Mouse (Mus musculus) midbrain, postnatal 0 days (tissue): ENCODE data around the gene Chic2. TPM values are rescaled to one million over a fixed set of nuclear protein-coding genes. Genes with fewer than 3 reads are reported as not detected.

Source experiments
- ATAC-seq: fragments of 200-750 bp; cut with Nextera tagmentation; 2 replicates; pipeline ENCODE4 v1.8.0; 2017; ENCODE audit warnings: moderate number of reproducible peaks, mild to moderate bottlenecking, moderate TSS enrichment, moderate library complexity; ENCODE audit not compliant: low FRiP score
- DNase-seq: peaks from one replicate; pipeline ENCODE4 v3.0.0-alpha.2; 2015; ENCODE audit warnings: low spot score
- H3K27ac ChIP-seq: fragments of 300-500 bp; sonication (generic); 2 replicates; pipeline ENCODE4 v1.5.1; 2014; ENCODE audit warnings: low read depth, mild to moderate bottlenecking, low read length, mixed read lengths
- H3K27me3 ChIP-seq: fragments of 300-500 bp; sonication (generic); 2 replicates; pipeline ENCODE4 v1.6.1; 2014; ENCODE audit warnings: low read length, control low read depth, mixed read lengths; ENCODE audit not compliant: insufficient read depth
- H3K36me3 ChIP-seq: fragments of 300-500 bp; sonication (generic); 2 replicates; pipeline ENCODE4 v1.6.1; 2014; ENCODE audit warnings: low read length, control low read depth, mixed read lengths; ENCODE audit not compliant: insufficient read depth
- H3K4me1 ChIP-seq: fragments of 300-500 bp; sonication (generic); 2 replicates; pipeline ENCODE4 v1.6.1; 2014; ENCODE audit warnings: mild to moderate bottlenecking, control low read depth, antibody characterized with exemption, low read length, mixed read lengths; ENCODE audit not compliant: insufficient read depth
- H3K4me2 ChIP-seq: fragments of 300-500 bp; sonication (generic); 2 replicates; pipeline ENCODE4 v1.6.1; 2014; ENCODE audit warnings: low read depth, mild to moderate bottlenecking, low read length, mixed read lengths; ENCODE audit not compliant: poor library complexity, severe bottlenecking
- H3K4me3 ChIP-seq: fragments of 300-500 bp; sonication (generic); 2 replicates; pipeline ENCODE4 v1.5.1; 2014; ENCODE audit warnings: low read depth, mild to moderate bottlenecking, low read length, moderate library complexity
- H3K9ac ChIP-seq: fragments of 300-500 bp; sonication (generic); replicated peaks from 2 replicates; pipeline ENCODE4 v1.6.1; 2014; ENCODE audit warnings: mild to moderate bottlenecking, low read length, moderate library complexity, mixed read lengths; ENCODE audit not compliant: poor library complexity, severe bottlenecking
- H3K9me3 ChIP-seq: fragments of 300-500 bp; sonication (generic); 2 replicates; pipeline ENCODE4 v1.6.1; 2016; ENCODE audit warnings: low read length, control low read depth
- CTCF ChIP-seq: IDR thresholded peaks from 2 replicates; pipeline ENCODE4 v1.5.1; 2016; ENCODE audit warnings: antibody characterized with exemption, mild to moderate bottlenecking
- WGBS: fragments of 180-500 bp; shearing (Covaris S2); extraction: QIAGEN DNeasy Blood & Tissue Kit; methylation state at CpG from one replicate; pipeline ENCODE4 v1.1.7; 2014; 5-methylcytosine and 5-hydroxymethylcytosine counted together
- polyA plus RNA-seq: library from polyadenylated mRNA; unstranded; fragments of >200 nt; fragmentation: Nextera tagmentation; extraction: Ambion mirVana; gene quantifications from 2 replicates; pipeline ENCODE4 v1.2.1, GENCODE M21; 2015
- total RNA-seq: library from RNA; depleted of rRNA; stranded (reverse); fragments of >200 nt; gene quantifications from 2 replicates; pipeline ENCODE4 v1.2.3, GENCODE M21; 2014

Gene Chic2
- total and polyA plus RNA-seq, 2 experiments from 2014 or later: 9.6 to 31.4 TPM

DNA sequence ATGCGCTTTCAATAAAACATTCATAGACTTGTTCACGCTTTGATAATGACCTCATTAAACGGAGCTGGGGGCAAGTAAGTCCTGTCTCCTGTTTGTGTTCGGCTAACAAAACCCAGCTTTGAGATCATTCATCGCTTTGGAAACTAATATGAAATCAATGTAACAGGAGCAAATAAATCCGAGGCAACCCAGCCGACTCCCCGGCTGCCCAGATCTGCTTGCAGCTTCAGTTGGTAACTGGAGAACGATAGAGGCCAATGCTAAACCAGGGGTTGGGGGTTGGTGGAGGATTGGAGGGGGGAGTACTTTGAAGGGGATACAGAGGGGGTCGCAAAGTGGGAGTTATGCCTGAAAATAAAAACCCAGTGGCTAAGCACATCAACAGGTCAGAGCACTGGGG, 27.4 kb upstream of the Chic2 start:
- TF ChIP-seq CTCF: no peak
- DNase-seq (no peak), ATAC-seq (no peak)
- no peak overlapping the region for H3K4me3 ChIP-seq
- no peaks in the 10 kb centered on the region for H3K9me3 ChIP-seq
- no peaks in the 10 kb centered on the region for H3K36me3 ChIP-seq
- peaks cover 95% of the 10 kb centered on the region for H3K27me3 ChIP-seq
- no peak overlapping the region for H3K9ac ChIP-seq
- H3K4me1 ChIP-seq: no peaks in the 10 kb centered on the region
- 3% methylated on average over 10 of the region's 10 CpGs for WGBS
- H3K4me2 ChIP-seq: no peak overlapping the region
- H3K27ac ChIP-seq: no peak overlapping the region

DNA sequence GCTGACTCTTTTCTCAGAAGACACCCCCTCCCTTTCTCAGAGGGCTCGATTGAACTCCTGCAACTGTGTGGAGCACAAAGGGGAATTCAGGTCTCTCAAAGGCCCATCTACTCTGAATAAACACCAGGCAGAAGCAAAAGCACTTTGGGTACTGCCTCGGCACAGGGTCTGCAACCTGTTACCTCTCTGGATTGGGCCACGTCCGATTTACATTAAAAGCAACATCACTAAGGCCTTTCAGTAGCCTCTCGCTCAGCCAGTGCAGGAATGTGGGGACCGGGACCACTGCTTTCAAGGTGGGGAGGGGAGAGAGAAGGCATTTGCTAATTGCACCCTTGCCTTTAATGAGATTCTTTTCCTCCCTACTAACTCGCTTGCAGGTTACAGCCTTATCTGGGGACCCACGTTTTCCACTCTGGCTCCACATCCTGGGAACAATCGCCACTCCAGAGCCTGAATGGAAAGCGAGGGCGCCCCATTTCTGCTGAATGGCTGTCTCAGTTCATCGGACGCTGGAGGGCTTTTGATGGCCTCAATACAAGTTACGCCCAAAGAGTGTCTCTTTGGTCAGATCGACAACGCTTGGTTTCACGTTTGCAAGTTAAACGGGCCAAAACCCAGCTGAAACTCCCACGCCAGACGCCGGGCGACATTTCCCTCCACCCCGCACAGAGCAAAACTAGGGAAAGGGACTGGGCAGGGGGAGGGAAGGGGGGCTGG, 26.2 kb upstream of the Chic2 start:
- Histone ChIP-seq H3K4me2 (no peak overlapping the region), H3K4me3 (no peak overlapping the region), H3K36me3 (no peaks in the 10 kb centered on the region), H3K4me1 (no peaks in the 10 kb centered on the region), H3K27ac (no peak overlapping the region), H3K9ac (no peak overlapping the region), H3K27me3 (peaks cover 96% of the 10 kb centered on the region), H3K9me3 (no peaks in the 10 kb centered on the region)
- WGBS: 1% methylated on average over 23 of the region's 23 CpGs
- ATAC-seq (no peak), DNase-seq (no peak)
- TF ChIP-seq CTCF: no peak

DNA sequence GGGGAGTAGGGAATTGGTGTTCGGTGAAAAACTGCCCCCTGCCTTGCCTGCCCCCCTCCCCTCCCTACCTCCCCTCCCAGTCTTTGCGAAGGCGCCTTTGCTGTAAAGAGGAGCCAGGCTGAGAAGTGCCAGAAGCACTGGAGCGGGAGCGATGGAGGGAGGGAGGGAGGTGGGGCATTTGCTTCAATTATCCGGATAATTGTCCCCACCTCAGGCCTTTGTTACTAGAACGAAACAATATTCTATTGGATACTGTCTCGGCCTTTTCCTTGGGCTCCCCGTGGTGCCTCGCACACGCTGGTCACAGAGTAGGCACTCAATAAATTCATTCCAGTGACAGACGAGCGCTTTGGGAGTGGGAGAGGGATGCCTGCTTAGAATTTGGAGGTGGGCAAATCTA, 25.6 kb upstream of the Chic2 start:
- DNase-seq: no peak
- H3K9me3 ChIP-seq: no peaks in the 10 kb centered on the region
- no peaks in the 10 kb centered on the region for H3K4me1 ChIP-seq
- H3K9ac ChIP-seq: no peak overlapping the region
- 1% methylated on average over 12 of the region's 13 CpGs for WGBS
- peaks cover 96% of the 10 kb centered on the region for H3K27me3 ChIP-seq
- H3K36me3 ChIP-seq: no peaks in the 10 kb centered on the region
- TF ChIP-seq CTCF: no peak
- H3K27ac ChIP-seq: no peak overlapping the region
- no peak overlapping the region for H3K4me3 ChIP-seq
- no peak for ATAC-seq
- H3K4me2 ChIP-seq: no peak overlapping the region

DNA sequence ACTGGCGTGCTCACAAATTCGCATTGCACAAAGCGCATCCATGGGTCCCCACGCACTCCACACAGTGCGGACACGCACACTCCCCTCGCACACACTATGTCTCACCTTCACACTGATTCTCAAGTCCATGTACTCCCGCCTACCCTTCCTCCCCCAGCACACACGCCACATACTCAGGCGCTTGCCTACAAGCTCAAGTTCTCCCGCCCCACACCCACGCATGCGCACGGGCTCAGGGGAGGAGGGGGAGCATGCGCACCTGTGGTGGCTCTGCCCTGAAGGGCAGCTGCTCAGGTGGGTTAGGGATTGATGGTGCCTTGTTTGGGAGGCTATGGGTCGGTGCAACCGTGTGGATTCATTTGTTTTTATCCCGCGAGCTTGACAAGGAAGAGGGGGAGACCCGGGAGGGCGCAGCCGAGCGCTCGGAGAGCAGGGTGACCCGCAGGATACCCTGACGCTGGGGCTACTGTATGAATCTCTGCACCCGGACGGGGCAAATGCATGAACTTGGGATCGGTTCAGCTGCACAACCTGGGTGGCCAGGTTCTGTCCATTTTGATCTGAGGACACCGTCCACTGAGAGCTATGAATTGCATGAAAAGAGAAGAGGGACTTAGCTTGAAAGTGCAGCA, 22.7 kb upstream of the Chic2 start:
- H3K4me3 ChIP-seq: peak overlapping the region; percentile 51
- H3K27me3 ChIP-seq: peaks cover 82% of the 10 kb centered on the region
- peak overlapping the region; percentile 85 for H3K4me2 ChIP-seq
- H3K9ac ChIP-seq: 0 out of 2 replicates have a peak overlapping the region, but pooled peaks have one; percentile 24
- no peaks in the 10 kb centered on the region for H3K36me3 ChIP-seq
- ATAC-seq: peak; percentile 62; the same call in 1 of the 2 replicates
- WGBS: under 1% methylated on average over 29 of the region's 30 CpGs
- DNase-seq: peak; percentile 57
- no peaks in the 10 kb centered on the region for H3K4me1 ChIP-seq
- TF ChIP-seq CTCF: no peak
- no peaks in the 10 kb centered on the region for H3K9me3 ChIP-seq
- no peak overlapping the region for H3K27ac ChIP-seq

DNA sequence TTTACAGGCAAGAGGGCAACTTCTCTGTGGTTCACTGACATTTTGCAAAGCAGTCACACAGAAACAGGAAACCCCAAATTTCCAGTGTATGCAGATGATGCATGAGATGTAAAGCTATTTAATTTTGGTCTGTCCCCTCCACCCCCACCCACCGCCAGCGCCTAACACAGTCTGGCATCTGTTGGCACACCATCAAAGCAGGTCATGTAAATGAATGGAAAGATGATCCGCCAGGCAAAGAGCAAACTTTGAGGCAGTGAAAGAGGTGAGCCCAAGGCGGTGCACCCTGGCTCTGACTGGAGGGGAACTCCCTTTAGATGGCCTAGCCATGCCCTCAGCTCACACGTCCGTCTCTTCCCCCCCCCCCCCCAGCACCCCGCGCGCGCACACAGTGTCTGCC, 22.1 kb upstream of the Chic2 start:
- Histone ChIP-seq H3K4me3 (peak overlapping the region; percentile 51), H3K9ac (no peak overlapping the region), H3K27ac (no peak overlapping the region), H3K9me3 (no peaks in the 10 kb centered on the region), H3K4me2 (peak overlapping the region; percentile 85), H3K27me3 (peaks cover 77% of the 10 kb centered on the region), H3K36me3 (no peaks in the 10 kb centered on the region), H3K4me1 (no peaks in the 10 kb centered on the region)
- ATAC-seq (no peak), DNase-seq (no peak)
- 4% methylated on average over 5 of the region's 10 CpGs for WGBS
- no peak for TF ChIP-seq CTCF

DNA sequence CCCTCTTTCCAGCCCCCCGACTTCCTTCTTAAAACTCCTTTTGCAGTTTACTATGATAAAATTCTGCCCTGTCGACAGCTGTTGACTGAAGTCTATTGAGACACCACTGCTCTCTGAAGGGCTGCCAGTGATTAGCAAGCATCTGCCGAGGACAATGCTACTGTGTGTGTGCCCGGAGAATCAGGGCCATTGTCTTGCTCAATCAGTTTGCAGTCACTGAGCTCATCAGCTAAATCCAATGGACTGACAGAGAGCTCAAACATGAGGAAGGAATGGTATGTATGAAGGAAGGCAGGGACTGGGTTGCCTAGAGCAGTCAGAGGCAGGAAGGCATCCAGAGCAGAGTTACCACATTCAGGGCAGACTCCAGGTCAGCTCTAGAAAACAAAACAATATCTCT, 18.6 kb upstream of the Chic2 start:
- H3K9ac ChIP-seq: no peak overlapping the region
- 14% methylated on average over 4 of the region's 4 CpGs for WGBS
- H3K27ac ChIP-seq: no peak overlapping the region
- ATAC-seq (no peak), DNase-seq (peak; percentile 17)
- no peaks in the 10 kb centered on the region for H3K36me3 ChIP-seq
- H3K4me3 ChIP-seq: no peak overlapping the region
- H3K9me3 ChIP-seq: no peaks in the 10 kb centered on the region
- no peak for TF ChIP-seq CTCF
- H3K27me3 ChIP-seq: peaks cover 49% of the 10 kb centered on the region
- no peak overlapping the region for H3K4me2 ChIP-seq
- H3K4me1 ChIP-seq: no peaks in the 10 kb centered on the region
